Mouse (Mus musculus) cerebellum, adult 2 months (tissue): Measurements from ENCODE around the gene Siva1. TPM values are rescaled to one million over a fixed set of nuclear protein-coding genes. Genes with fewer than 3 reads are reported as not detected.
A peak's percentile ranks its signal among the peaks of the same experiment; 100 is the strongest.

ENCODE experiments used
- DNase-seq, 2 experiments: peaks; one replicate each; pipeline ENCODE4 v3.0.0; 2021
- H3K27ac ChIP-seq: fragments of 200-500 bp; 2 replicates; pipeline ENCODE4 v1.5.1; 2012; ENCODE audit warnings: low read length, control low read depth, inconsistent platforms; ENCODE audit not compliant: insufficient read depth
- H3K27me3 ChIP-seq: fragments of 200-500 bp; 2 replicates; pipeline ENCODE4 v1.6.1; 2012; ENCODE audit warnings: inconsistent platforms, mild to moderate bottlenecking, low read length, moderate library complexity; ENCODE audit not compliant: control insufficient read depth, insufficient read depth
- H3K4me1 ChIP-seq: fragments of 200-500 bp; 2 replicates; pipeline ENCODE4 v1.6.1; 2011; ENCODE audit warnings: low read length; ENCODE audit not compliant: control insufficient read depth, insufficient read depth
- H3K4me3 ChIP-seq: fragments of 200-500 bp; replicated peaks from 2 replicates; pipeline ENCODE3; 2011; ENCODE audit warnings: mild to moderate bottlenecking, low read depth, low read length, control low read depth; ENCODE audit not compliant: insufficient read depth
- CTCF ChIP-seq: fragments of 200-500 bp; IDR thresholded peaks from 2 replicates; pipeline ENCODE4 v1.5.1; 2011; ENCODE audit warnings: low read depth, mild to moderate bottlenecking, control low read depth, low read length, moderate library complexity, borderline replicate concordance; ENCODE audit not compliant: insufficient read depth
- POLR2A ChIP-seq: fragments of 200-500 bp; IDR thresholded peaks from 2 replicates; pipeline ENCODE4 v1.6.1; 2011; ENCODE audit warnings: low read length, control low read depth, borderline replicate concordance; ENCODE audit not compliant: insufficient read depth
- WGBS: fragments of 180-500 bp; shearing (Covaris S2); methylation state at CpG from one replicate; pipeline ENCODE4 v1.1.7; 2018; 5-methylcytosine and 5-hydroxymethylcytosine counted together
- polyA plus RNA-seq: library from polyadenylated mRNA; depleted of rRNA; stranded (reverse); fragments of >200 nt; gene quantifications from 2 replicates; pipeline ENCODE4 v1.2.3, GENCODE M21; 2012

The Siva1 gene
- polyA plus RNA-seq, 1 experiment, result 34.6 TPM

DNA sequence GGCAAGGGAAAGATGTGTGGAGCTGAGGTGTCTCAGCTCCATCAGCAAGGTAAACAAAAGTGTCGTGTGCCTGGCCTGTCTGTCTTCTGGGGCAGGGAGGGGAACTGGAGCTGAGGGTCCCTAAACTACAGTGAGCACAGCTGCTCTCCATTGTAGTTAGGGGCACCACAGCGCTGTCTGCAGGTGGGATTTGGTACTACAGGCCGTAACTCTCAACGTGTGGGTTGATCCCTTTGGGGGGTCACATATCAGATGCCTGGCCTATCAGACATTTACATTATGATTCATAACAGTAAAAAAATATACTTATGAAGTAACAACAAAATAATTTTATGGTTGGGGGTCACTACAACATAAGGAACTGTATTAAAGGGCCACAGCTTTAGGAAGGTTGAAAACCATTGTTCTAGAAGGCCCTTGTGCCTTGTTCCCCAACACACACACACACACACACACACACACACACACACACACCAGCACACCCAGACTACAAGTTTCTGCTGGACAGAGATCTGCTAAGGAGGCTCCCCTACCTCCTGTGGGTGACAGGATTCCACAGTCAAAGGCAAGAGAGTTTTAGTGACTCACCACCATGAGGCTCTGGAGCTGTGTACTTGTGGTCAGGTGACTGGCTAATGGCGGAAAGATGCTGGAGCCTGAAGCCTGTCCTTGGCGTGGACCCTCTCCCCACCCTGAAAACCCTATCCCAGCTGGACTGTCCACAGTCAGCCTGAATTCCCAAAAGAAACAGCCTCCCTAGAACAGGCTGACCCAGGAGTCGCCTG lies 17.2 kb upstream of the Siva1 start:
- no peak for DNase-seq
- no peaks in the 10 kb centered on the region for H3K27me3 ChIP-seq
- H3K27ac ChIP-seq, result no peak overlapping the region
- no peak overlapping the region for H3K4me3 ChIP-seq
- TF ChIP-seq POLR2A, result no peak
- peak; percentile 30; the same call in 1 of the 2 replicates for TF ChIP-seq CTCF
- 71% methylated on average over 7 of the region's 7 CpGs for WGBS
- peaks cover 10% of the 10 kb centered on the region for H3K4me1 ChIP-seq

DNA sequence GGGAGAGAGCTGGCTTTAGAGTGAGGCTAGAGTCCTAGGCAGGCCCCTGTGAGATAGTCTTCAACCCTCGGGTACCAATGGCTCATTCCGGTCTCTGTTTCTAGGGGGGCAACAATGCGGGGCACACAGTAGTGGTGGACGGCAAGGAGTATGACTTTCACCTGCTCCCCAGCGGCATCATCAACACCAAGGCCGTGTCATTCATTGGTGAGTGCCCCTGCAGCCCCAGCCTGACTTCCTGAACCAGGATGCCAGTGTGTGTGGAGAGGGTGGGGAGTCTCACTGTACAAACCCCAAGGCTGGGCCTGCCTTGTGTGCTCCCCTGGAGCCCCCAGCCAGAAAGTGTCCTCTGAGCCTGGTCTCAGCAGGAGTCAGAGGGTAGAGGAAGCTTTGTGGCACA lies 16.3 kb upstream of the Siva1 start:
- no peak for DNase-seq
- no peak overlapping the region for H3K27ac ChIP-seq
- H3K27me3 ChIP-seq, result no peaks in the 10 kb centered on the region
- TF ChIP-seq POLR2A (no peak), CTCF (no peak)
- no peak overlapping the region for H3K4me3 ChIP-seq
- 93% methylated on average over 6 of the region's 6 CpGs for WGBS
- H3K4me1 ChIP-seq, result peaks cover 10% of the 10 kb centered on the region

DNA sequence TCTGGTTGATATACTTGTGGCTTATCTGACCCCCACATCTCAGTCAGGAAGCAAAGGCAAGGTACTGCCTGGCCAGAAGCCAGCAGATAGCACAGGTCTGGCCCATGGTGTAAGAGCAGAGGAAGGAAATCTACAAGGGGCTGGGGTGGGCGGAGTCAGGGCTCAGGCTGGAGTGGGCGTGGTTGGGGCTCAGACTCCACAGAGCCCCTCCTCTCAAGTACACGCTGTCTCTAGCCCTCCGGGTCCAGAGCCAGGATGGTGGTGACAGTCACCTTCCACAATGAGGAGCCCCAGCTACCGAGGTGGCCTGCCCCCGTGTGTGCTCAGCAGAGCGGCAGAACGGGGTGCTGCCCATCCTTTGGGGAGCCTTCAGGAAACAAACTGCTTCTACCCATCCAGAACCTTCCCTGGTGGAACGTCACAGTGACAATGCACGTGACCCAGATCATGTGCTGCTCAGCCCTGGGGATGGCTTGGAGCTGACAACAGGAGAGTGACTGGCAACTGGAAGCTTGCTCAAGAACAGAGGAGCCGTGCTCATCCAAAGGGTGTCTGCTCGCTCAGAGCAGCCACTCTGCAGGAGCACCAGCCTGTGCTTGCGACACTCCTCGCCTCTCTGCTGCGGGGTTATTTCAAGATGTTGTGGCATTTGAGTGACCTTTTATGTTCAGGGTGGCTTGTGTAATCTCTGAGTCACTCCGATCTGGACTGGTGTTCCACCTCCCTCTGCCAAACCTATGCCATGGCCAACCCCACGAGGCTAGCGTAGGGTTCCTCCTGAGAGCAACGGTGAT lies 15.4 kb upstream of the Siva1 start:
- TF ChIP-seq CTCF, result no peak
- peak; percentile 48; the same call in 1 of the 2 replicates for TF ChIP-seq POLR2A
- H3K4me3 ChIP-seq, result peak overlapping the region; percentile 24
- no peak overlapping the region; the same call in 1 of the 2 replicates for H3K27ac ChIP-seq

DNA sequence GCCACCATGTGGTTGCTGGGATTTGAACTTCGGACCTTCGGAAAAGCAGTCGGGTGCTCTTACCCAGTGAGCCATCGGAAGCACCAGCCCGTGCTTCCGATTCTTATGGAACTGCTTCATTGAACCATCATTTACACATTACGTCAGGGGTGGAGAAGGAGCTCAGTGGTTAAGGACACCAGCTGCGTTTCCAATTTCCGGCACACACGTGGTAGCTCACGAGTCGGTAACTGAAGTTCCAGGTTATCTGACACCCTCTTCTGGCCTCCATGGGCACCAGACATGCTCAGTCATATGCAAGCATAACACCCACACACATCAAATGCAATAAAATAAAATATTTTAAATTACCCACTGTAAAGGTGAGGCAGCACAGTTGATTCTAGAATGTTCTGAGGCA lies 14.4 kb upstream of the Siva1 start:
- H3K4me1 ChIP-seq, result peaks cover 10% of the 10 kb centered on the region
- 96% methylated on average over 12 of the region's 12 CpGs for WGBS
- TF ChIP-seq CTCF, result no peak
- no peak for TF ChIP-seq POLR2A
- H3K27ac ChIP-seq, result no peak overlapping the region
- no peaks in the 10 kb centered on the region for H3K27me3 ChIP-seq
- no peak for DNase-seq
- no peak overlapping the region for H3K4me3 ChIP-seq

More for the DNA sequence above, 15.4 kb upstream of the Siva1 start:
- 18% methylated on average over 19 of the region's 19 CpGs for WGBS
- DNase-seq, result peak; percentile 53 to 71
- H3K4me1 ChIP-seq, result peaks cover 10% of the 10 kb centered on the region
- H3K27me3 ChIP-seq, result no peaks in the 10 kb centered on the region

DNA sequence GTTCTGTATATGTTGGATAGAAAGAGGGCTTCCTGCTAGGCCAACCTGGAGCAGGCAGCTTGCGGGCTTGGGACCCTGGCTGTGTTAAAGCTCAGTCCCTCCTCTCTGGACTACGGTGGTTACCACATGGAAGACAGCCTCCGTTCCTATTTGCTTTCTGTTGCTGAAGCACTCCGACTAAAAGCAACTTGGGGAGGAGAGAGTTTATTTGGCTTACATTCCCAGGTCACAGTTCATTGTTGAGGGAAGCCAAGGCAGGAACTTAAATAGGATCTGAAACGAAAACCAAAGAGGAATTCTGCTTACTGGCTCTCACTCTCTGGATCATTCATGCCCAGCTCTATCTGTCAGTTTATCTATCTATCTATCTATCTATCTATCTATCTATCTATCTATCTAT lies 13.7 kb upstream of the Siva1 start:
- WGBS, result 85% methylated on average over 5 of the region's 5 CpGs
- no peak overlapping the region for H3K27ac ChIP-seq
- peaks cover 10% of the 10 kb centered on the region for H3K4me1 ChIP-seq
- H3K27me3 ChIP-seq, result no peaks in the 10 kb centered on the region
- H3K4me3 ChIP-seq, result no peak overlapping the region
- DNase-seq, result no peak
- TF ChIP-seq CTCF (no peak), POLR2A (no peak)

DNA sequence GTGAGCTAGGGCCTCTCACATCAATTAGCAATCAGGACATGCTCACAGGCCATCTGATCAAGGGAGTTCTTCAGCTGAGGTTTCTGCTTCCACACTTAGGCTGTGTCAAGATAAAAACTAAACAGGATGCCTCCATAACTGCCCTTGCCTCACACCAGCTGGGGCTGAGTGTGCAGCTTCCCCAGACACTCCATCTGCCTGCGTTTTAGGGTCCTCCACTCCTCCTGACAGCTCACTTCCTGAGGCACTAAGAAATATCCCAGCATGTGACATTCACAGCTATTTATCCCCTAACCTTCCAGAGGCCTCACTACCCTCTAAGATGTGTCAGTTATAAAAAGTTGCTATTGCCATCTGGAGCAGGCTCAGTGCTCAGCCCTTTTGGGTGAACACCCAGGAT lies 13.0 kb upstream of the Siva1 start:
- H3K27ac ChIP-seq, result no peak overlapping the region
- TF ChIP-seq POLR2A, result no peak
- TF ChIP-seq CTCF, result no peak
- DNase-seq, result no peak
- 52% methylated on average over 1 of the region's 1 CpGs for WGBS
- H3K4me1 ChIP-seq, result peaks cover 10% of the 10 kb centered on the region
- H3K27me3 ChIP-seq, result no peaks in the 10 kb centered on the region
- no peak overlapping the region for H3K4me3 ChIP-seq

DNA sequence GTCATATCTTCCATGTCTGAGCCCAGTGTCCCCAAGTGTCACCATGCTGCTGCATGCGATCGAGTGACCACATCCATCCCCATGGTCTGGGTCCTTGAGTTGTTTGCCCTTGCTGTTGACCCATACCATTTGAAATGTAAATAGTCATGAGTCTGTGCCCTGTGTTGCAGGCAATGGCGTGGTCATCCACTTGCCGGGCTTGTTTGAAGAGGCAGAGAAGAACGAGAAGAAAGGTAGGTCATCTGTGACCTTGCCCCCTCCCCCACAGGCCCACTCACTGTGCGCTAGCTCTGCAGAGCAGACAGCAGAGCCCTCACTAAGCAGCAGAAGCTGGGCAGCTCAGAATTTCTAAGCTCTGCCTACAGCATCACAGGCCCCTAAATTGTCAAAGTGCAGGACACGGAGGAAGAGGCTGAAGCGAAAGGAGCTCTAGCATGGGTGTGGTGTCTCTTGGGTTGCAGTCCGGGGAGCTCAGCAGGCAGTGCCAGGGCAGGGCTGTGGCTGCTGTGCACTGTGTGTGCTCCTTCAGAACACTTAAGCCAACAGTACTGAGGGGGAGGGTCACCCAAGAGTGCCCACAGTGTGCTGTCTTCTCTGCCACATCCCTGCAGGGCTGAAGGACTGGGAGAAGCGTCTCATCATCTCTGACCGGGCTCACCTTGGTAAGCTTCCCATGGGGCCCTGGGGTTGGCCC lies 12.2 kb upstream of the Siva1 start:
- DNase-seq, result no peak
- WGBS, result 78% methylated on average over 11 of the region's 11 CpGs
- Histone ChIP-seq H3K4me3 (no peak overlapping the region), H3K4me1 (peaks cover 10% of the 10 kb centered on the region), H3K27ac (no peak overlapping the region), H3K27me3 (no peaks in the 10 kb centered on the region)
- TF ChIP-seq CTCF (no peak), POLR2A (no peak)
